Mouse (Mus musculus) 3134 (cell line): ENCODE data around the gene Mymx.

Experiments
- DNase-seq: peaks from one replicate; pipeline ENCODE4 v3.0.0-alpha.2; 2011; ENCODE audit warnings: low spot score; ENCODE audit not compliant: insufficient read length; ENCODE audit errors: extremely low read depth

Mymx gene

DNA sequence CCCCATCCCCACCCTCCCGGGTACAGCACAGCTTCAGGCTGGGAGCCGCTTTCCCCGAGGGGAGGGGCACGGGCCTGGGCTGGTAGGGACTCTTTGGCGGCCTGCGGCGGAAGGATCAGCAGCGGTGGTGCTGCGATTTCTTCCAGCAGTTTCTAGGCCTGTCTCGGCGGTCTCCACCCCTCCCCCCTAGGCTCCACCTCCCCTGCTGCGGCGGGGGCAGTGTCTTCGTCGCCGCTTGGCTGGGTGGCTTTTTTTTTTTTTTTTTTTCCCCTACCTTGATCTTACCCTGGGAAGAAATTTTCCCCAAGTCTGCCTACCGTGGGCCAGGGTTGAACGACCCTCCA lies 28.1 kb downstream of the Mymx start:
- DNase-seq: peak; percentile 96

DNA sequence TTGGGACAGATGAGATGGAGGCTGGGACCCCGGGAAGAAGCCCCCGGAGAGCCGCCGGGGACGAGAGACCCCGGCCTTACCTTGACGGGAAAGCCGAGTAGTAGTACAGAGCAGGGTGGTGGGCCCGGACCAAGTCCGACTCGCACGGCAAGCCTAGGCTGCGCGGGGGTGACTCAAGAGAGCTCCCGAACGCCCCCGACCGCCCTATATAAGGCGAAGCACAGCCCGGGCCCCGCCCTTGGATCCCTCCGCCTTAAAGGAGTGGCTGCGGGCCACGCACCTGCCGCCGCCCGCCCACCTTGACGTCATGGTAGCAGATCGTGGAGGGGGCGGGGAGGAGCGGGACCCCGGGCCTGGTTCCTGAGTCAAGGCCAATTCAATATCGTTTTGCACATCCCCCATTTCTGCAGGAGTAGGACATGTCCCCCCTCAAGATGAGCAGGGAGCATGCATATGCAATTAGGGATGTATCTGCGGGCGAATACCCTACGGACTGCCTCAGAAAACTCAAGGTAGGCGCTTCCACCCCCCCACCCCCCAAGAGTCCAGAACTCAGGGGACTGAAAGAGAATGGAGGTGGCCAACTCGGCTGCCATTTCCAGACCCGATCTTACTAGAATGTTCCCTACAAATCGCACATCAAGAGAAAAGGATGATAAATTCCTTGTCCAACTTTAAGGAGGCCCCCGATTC lies 28.7 kb downstream of the Mymx start, which contains the start of gene Hsp90ab1:
Hsp90ab1 (minus strand) TSS at position 185 of the 693 bp plus-strand sequence.
- peak; percentile 96 for DNase-seq

DNA sequence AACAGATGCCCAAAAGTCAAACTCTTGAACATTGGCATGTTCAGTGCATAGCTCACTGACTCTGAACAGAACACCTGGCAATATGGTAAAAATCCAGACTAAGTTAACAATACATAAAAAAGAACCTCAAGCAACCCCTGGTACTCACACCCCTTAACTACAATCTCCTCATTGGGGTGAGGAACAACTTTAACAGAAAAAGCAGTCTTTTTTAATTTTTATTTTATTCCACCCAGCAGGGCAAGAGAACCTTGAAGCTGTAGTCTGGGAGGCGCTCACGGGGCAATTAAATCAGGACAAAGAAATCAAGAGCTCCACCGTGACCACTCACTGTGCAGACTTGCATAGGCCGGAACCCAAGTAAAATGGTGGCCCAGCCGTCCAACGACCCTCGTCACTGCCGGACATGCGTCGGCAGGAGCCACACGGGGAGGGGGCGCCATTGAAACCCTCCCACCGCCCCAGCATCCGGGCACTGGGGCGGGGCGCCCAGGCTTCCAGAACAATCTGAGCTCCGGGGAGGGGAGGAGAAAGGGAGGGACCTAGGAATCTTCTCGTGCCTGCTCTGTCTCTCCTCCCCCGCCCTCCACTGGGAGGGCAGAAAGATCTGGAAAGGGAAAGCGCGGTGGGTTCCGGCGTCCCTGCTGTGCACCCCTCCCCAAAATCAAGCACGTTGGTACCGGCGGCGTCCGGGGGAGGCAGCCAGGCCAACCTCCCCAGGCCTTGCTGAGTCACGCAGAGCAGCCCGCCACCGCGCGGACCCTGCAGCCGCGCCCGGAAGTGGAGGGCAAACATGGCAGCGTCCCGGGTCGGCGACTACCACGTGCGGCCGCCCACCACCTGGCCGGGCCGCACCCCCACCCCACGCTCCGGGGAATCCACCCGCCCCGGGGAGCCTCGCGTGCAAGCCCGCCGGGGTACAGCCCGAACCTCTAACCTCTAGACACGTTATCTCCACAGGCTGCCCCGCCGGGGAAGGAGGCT lies 29.5 kb downstream of the Mymx start:
- peak; percentile 86 for DNase-seq

DNA sequence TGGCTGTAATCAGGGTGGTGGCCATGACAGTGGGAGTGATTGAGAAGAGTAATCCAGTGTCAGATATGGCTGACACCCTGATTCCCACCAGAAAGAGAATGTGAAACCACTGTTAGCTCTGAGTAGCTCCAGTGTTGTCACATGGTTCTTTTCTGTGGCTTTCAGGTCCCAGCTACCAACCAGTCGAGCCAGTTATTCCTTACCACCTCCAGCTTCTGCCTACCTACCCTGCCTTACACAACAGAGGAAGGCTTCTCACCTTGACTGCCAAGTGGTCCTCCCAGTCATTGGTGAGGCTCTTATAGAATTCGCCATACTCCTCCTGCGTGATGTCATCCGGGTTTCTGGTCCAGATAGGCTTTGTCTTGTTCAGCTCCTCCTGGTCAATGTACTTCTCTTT lies 31.9 kb downstream of the Mymx start:
- DNase-seq: no peak

DNA sequence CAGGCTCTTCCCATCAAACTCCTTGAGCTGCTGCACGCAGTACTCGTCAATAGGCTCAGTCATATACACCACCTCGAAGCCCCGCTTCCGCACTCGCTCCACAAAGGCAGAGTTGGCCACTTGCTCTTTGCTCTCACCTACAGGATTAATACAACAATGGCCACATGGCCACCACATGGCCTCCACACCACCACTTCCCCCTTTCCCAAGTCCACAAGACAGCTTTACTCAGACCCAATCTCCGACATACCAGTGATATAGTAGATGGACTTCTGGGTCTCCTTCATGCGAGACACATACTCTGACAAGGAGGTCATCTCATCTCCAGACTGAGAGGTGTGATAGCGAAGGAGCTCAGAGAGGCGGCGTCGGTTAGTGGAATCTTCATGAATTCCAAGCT lies 32.9 kb downstream of the Mymx start:
- no peak for DNase-seq

DNA sequence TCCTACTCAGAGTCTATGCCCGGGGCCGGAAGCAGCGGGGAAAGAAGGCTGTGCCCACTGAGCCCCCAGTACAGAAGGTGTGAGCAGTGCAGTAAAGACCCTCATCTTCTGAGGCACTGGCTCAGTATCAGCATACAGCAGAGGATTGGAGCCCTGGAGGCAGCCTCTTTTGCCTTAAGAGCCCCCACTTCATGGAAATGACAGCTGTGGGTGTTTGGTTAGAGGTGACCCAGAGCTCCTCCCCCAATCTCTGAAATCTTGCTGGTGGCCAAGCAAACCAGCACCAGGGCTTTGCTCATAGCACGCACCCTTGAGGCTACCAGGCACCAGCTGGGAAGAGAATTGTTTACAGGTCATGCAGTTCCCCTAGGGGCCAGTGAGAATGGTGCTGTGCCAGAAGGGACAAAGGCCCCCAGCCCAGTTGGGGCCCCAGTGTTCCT lies 34.7 kb downstream of the Mymx start:
- DNase-seq: no peak

DNA sequence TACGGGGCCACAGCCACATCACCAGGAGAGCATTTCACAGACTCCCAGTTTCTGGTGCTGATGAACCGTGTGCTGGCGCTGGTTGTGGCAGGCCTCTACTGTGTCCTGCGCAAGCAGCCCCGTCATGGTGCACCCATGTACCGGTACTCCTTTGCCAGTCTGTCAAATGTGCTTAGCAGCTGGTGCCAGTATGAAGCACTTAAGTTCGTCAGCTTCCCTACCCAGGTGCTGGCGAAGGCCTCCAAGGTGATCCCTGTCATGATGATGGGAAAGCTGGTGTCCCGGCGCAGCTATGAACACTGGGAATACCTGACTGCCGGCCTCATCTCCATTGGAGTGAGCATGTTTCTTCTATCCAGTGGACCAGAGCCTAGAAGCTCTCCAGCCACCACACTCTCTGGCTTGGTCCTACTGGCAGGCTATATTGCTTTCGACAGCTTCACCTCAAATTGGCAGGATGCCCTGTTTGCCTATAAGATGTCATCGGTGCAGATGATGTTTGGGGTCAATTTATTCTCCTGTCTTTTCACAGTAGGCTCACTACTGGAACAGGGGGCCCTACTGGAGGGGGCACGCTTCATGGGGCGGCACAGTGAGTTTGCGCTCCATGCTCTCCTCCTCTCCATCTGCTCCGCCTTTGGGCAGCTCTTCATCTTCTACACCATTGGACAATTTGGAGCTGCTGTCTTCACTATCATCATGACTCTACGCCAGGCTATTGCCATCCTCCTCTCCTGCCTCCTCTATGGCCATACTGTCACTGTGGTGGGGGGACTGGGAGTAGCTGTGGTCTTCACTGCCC lies 35.3 kb downstream of the Mymx start:
- peak; percentile 70 for DNase-seq

DNA sequence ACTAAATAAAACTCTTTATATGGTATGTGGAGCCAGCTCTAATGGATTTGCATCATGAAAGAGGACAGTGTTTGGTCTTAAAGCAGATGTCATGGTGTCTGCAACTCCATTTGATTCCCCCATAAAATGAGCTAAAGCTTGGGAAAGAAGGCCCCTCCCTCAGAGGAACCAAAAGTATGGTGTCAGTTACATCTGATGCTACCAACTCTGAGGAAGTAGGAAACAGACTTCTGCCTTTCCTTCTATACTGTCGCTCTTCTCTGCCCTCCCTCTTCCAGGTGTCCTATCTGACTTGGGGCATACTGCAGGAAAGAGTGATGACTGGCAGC lies 35.9 kb downstream of the Mymx start:
- no peak for DNase-seq

DNA sequence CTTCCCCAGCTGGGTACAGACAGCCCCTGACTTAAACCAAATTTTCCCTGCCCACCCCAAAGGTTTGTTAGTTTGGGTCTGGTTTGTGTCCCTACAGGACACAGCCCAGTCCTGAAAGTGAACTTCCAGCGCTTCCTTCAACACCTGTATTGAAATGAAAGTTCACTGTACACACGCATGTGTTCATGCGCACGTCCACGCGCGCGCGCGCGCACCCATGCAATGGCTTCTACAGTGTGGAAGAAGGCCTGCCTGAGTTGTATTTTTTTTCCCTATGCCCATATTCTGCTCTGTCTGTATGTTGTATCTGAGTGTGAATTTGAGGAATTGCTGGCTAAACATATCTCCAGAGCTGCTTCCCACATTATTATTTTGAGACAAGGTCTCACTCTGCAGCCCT lies 36.8 kb downstream of the Mymx start:
- no peak for DNase-seq

DNA sequence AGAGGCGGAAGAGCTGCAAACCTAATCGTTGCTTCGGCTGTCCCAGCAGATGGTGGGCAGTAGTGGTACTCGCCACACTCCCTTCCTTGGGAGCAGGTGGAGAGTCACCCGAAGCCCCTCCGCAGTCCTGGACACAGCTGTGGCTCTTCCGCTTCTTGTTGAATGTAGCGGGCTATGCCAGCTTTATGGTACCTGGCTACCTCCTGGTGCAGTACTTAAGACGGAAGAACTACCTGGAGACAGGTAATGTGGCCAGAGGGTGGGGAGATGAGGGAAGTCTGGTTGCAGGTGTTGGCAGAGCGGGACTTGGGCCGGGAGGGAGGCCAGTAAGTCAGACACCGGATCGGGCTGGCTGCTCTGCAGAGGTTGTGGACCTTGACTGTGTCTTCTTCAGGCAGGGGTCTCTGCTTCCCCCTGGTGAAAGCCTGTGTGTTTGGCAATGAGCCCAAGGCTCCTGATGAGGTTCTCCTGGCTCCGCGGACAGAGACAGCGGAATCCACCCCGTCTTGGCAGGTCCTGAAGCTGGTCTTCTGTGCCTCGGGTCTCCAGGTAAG lies 37.3 kb downstream of the Mymx start:
- no peak for DNase-seq

DNA sequence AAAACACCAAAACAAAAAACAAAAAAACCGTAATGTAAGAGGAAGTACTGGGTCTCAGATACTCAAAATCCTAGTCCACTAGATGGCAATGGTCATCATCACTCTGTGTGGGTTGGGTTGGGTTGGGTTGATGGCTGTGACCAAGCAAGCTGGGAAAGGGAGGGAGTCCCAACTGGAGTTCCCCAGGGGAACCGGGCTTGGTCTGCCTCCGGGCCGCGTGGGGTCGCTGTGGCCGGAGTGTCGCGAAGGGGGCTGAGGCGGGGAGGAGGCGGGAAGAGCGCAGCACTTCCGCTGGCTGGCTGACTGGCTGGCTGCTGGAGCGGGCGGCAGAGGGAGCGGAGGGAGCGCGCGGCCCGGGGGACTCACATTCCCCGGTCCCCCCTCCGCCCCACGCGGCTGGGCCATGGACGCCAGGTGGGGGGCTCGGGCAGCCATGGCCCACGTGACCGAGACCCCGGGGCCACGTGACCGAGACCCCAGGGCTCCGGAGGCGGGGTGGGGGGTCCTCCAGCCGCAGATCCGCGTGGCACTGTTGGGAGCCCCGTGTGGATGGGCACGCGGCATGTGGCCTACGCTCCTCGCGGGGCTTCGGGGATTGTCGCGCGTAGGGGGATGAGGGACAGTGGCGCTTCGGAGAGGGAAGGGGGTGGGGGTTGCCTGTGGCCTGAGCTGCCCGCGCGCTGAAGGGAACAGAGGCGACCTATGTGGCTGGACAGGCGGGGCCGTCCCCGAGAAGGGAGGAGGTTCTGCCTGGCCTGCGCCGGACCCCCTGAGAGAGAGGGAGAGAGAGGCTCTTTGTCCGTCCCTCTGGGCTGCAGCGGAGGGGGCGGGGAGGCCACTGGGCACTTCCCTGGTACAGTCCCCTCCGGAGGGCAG lies 38.0 kb downstream of the Mymx start, which contains the start of gene Slc35b2:
Slc35b2 (plus strand) TSS at position 220 of the 876 bp plus-strand sequence.
- DNase-seq: peak; percentile 96

DNA sequence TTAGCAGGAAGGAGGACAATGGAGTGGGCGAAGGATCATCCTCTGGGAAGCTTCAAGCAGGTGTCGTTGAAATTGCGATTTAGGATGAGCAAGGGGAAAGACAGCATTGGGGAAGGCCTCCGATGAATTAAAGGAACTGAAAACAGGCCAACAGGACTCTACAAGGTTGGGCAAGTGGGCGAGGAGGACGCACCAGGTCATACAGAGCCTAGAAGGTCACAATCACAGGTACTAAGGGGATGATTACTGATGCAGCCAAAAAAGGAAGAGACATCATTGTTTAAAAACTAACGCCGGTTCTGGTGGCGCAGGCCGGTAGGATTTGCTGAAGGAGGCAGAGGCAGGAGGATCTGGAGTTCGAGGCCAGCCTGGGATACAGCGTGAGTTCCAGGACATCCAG lies 38.7 kb downstream of the Mymx start:
- no peak for DNase-seq

DNA sequence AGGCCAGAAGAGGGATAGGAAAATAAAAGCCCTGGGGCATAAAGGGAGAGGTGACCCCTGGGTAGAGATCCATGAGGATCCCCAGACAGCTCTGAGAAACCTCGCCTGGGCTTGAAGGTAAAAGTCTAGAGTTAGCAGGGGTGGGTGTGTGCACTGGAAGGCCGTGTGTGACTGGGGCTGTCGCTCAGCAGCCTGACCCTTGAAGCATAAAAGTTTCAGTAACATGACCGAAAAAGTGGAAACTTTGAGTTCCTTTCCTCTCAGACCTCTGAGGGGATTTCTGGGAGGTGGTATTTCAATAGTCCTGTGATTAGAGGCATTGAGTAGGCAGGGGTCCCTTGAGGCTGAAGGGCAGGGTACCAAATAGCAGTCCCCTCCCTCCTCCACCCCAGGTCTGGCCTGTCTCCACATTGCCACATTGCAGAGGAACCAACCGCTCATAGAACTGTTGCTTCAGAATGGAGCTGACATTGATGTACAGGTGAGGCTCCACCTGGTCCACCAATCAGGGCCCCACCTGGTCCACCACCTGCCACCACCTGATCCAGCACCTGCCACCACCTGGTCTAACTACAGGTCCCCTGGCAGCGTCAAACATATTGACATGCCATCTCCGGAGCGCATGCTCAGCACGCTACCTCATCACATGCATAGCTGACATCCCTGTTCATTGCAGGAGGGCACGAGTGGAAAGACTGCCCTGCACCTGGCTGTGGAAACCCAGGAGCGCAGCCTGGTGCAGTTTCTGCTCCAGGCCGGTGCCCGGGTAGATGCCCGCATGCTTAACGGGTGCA lies 42.0 kb downstream of the Mymx start:
- no peak for DNase-seq

DNA sequence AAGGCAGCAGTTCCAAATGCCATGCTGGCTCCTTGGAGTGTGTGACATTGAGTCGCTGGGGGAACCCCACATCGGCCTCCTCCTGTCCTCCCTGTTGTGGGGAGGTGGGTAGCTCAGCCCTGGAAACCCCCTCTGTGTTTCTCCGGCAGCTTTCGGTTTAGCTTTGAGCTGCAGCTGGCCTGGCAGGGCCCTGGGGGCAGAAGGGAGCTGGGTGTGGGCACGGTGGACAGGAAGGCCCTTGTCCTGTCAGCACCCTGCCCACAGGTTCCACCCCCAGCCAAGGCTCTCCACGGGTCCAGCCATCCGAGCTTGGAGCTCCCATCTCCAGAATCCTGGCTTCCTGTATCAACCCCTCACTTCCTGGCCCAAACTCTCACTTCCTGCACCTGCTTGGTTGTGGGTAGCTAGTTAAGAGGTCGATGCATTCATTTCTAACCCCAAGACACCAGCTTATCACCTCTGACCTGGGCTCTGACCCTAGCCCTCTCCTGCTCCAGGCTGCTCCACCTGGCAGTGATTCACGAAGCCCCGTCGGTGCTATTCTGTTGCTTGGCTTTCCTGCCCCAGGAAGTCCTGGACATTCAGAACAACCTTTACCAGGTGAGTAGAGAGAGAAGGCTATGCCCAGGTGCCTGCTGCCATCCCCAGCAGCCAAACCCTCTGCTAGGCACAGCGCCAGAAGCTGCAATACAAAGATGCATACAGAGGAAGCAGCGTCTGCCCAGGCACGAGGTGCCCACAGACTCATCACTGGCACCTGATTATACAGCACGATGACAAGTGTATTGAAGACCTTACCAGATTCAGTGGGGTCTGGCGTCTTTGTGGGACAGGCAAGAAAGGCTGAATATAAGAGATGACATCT lies 43.7 kb downstream of the Mymx start:
- peak; percentile 51 for DNase-seq

DNA sequence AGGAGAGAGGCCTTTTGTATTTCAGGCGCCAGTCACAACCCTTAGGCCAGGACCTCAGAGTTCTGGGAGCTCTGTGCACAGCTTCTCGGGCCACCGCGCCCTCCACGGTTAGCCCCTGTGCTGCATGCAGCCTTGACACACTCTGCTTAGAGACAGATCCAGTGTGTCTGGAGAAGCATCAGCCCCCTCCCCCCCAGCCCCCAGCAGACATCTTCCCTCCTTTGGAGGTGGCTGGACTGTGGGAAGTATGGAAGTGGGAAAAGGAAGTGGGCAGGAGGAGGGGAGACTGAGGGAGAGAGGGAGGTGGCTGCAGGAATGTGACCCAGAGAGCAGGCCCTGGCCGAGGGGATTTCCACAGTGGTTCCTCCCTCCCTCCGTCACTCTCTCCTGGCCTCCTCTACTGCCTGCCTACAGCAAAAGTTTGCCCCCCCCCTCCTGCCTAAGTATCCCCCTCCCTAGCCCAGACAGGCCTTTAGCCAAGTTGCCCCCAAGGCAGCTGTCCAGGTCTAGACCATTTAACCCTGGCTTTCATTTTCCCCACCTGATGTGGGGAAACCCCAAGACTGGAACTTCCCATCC lies 44.6 kb downstream of the Mymx start:
- peak; percentile 54 for DNase-seq

DNA sequence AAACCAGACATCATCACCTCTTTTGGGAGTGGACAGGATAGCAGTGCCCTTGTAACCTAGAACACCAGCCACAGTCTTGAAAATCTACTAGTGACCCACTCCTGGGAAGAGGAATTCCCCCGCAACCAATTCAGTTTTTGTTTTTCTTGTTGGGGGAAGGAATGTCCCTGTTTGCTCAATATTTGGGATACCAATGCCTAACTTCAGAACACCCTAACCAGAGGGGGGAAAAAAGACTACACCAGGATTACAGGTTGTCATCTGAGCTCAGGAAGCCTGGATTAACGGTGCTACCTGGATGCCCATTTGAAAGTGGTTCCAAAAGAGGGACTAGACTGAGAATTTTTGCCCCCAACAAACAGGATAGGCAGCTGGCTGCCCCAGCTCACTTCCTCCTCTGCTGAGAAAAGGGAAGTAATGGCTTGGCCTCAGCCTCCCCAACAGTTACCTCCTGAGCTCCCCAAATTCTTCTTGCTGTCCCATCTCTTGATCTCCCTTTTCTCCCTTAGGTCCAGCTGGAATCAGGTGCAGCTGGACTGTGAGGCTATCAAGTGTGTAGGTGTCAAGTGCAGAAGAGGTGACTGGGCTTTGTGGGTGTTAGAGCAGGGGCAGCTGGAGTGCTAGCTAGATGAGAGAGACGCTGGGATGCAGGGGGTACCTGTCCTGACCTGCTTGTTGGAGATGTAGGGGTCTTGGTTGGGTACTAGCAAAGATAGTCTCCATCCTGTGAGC lies 45.2 kb downstream of the Mymx start:
- DNase-seq: no peak

DNA sequence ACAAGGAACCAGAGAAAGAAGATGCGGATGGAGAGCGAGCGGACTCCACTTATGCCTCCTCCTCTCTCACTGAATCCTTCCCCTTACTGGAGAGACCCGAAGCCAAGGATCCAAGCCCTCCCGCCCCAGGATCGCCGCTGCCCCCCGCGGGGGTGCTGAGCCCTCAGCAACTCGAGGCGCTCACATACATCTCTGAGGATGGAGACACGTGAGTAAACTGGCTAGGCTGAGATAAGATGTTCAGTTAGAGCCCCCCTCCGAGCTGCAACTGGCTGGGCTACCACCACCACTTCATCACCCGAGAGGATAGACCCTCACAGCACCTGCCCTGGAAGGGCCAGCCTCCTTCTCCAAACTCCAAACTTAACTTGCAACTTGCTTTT lies 45.8 kb downstream of the Mymx start:
- DNase-seq: no peak
